Mouse (Mus musculus) limb, embryonic 14.5 days (tissue): ENCODE results near the gene Nol9. TPM values are rescaled to one million over a fixed set of nuclear protein-coding genes. Genes with fewer than 3 reads are reported as not detected.

Experiments
- ATAC-seq: fragments of 200-750 bp; cut with Nextera tagmentation; 2 replicates; pipeline ENCODE4 v1.8.0; 2017; ENCODE audit warnings: low read depth, moderate number of reproducible peaks, moderate TSS enrichment; ENCODE audit not compliant: low FRiP score
- DNase-seq: peaks from one replicate; pipeline ENCODE4 v3.0.0-alpha.2; 2015; ENCODE audit warnings: low spot score
- H3K27ac ChIP-seq: fragments of 300-500 bp; sonication (generic); replicated peaks from 2 replicates; pipeline ENCODE4 v1.5.1; 2014; ENCODE audit warnings: low read depth, mild to moderate bottlenecking, low read length, moderate library complexity, mixed read lengths
- H3K27me3 ChIP-seq: fragments of 300-500 bp; sonication (generic); 2 replicates; pipeline ENCODE4 v1.6.1; 2014; ENCODE audit warnings: low read length, mixed read lengths; ENCODE audit not compliant: control insufficient read depth, insufficient read depth
- H3K36me3 ChIP-seq: fragments of 300-500 bp; sonication (generic); 2 replicates; pipeline ENCODE4 v1.6.1; 2014; ENCODE audit warnings: mild to moderate bottlenecking, low read length, moderate library complexity, mixed read lengths; ENCODE audit not compliant: control insufficient read depth, insufficient read depth
- H3K4me1 ChIP-seq: fragments of 300-500 bp; sonication (generic); 2 replicates; pipeline ENCODE4 v1.6.1; 2014; ENCODE audit warnings: antibody characterized with exemption, low read length, mixed read lengths; ENCODE audit not compliant: control insufficient read depth, insufficient read depth
- H3K4me2 ChIP-seq: fragments of 300-500 bp; sonication (generic); replicated peaks from 2 replicates; pipeline ENCODE4 v1.6.1; 2014; ENCODE audit warnings: low read depth, mild to moderate bottlenecking, low read length, moderate library complexity; ENCODE audit not compliant: severe bottlenecking
- H3K4me3 ChIP-seq: fragments of 300-500 bp; sonication (generic); replicated peaks from 2 replicates; pipeline ENCODE4 v1.5.1; 2014; ENCODE audit warnings: low read length
- H3K9ac ChIP-seq: fragments of 300-500 bp; sonication (generic); 2 replicates; pipeline ENCODE4 v1.6.1; 2014; ENCODE audit warnings: mild to moderate bottlenecking, low read depth, low read length, moderate library complexity; ENCODE audit not compliant: severe bottlenecking
- H3K9me3 ChIP-seq: fragments of 300-500 bp; sonication (generic); 2 replicates; pipeline ENCODE4 v1.6.1; 2016; ENCODE audit warnings: low read length; ENCODE audit not compliant: control insufficient read depth
- POLR2A ChIP-seq: fragments of 200-500 bp; IDR thresholded peaks from 2 replicates; pipeline ENCODE4 v1.8.0; 2012; ENCODE audit warnings: inconsistent platforms, mild to moderate bottlenecking, moderate library complexity, borderline replicate concordance; ENCODE audit not compliant: insufficient read depth, insufficient read length; ENCODE audit errors: extremely low read depth
- whole genome bisulfite sequencing: fragments of 180-500 bp; shearing (Covaris S2); extraction: QIAGEN DNeasy Blood & Tissue Kit; methylation state at CpG from one replicate; pipeline ENCODE4 v1.1.7; 2014; 5-methylcytosine and 5-hydroxymethylcytosine counted together
- polyA plus RNA-seq, 2 experiments: library from polyadenylated mRNA; depleted of rRNA in 1 of 2; stranded (reverse) in 1 of 2; unstranded in 1 of 2; fragments of >200 nt; fragmentation: Nextera tagmentation in 1 of 2; extraction: Ambion mirVana in 1 of 2; gene quantifications; 2 replicates each; pipeline versions ENCODE4 v1.2.1 to v1.2.3; 2012 to 2014

Nol9 gene
- polyA plus RNA-seq, 2 experiments, result 25.9 to 28.5 TPM

DNA sequence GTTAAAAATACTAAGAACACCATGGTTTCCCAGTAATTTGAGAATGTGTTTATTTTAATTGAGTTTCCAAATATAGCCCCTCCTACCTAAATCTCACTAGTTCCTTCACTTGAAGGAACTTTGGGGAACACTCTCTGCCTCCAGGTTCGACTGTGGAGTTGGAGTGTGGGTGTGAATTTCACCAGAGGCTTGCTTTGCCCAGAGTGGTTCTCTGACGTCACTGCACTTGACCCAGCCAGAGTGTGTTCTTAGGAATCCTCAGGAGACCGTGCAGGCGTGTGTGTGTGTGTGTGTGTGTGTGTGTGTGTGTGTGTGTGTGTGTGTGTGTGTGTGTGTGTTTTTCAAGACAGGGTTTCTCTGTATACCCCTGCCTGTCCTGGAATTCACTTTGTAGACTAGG lies 38.2 kb upstream of the Nol9 start:
- H3K4me1 ChIP-seq, result peaks cover 10% of the 10 kb centered on the region; the same call in 1 of the 2 replicates
- H3K36me3 ChIP-seq, result no peaks in the 10 kb centered on the region
- no peak overlapping the region for H3K4me2 ChIP-seq
- TF ChIP-seq POLR2A, result no peak
- ATAC-seq (no peak), DNase-seq (no peak)
- no peaks in the 10 kb centered on the region for H3K9me3 ChIP-seq
- H3K4me3 ChIP-seq, result no peak overlapping the region
- H3K27me3 ChIP-seq, result no peaks in the 10 kb centered on the region
- H3K9ac ChIP-seq, result no peak overlapping the region
- H3K27ac ChIP-seq, result no peak overlapping the region
- 34% methylated on average over 4 of the region's 4 CpGs for WGBS

DNA sequence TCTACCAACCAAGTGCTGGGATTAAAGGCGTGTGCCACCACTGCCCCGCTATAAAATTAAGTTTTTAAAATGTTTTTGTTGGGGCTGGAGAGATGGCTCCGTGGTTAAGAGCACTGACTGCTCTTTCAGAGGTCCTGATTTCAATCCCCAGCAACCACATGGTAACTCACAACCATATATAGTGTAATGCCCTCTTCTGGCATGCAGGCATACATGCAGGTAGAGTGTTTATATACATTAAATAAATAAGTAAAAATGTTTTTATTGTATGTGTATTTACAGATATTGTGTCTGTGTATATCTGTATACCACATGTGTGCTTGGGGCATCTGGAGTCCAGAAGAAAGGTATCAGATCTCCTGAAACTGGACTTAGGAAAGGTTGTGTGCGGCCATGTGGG lies 37.8 kb upstream of the Nol9 start:
- no peak overlapping the region for H3K4me2 ChIP-seq
- DNase-seq, result no peak
- TF ChIP-seq POLR2A, result no peak
- peaks cover 10% of the 10 kb centered on the region; the same call in 1 of the 2 replicates for H3K4me1 ChIP-seq
- no peak for ATAC-seq
- WGBS, result 67% methylated on average over 4 of the region's 4 CpGs
- no peak overlapping the region for H3K27ac ChIP-seq
- H3K4me3 ChIP-seq, result no peak overlapping the region
- no peaks in the 10 kb centered on the region for H3K36me3 ChIP-seq
- no peaks in the 10 kb centered on the region for H3K9me3 ChIP-seq
- H3K9ac ChIP-seq, result no peak overlapping the region
- H3K27me3 ChIP-seq, result no peaks in the 10 kb centered on the region

DNA sequence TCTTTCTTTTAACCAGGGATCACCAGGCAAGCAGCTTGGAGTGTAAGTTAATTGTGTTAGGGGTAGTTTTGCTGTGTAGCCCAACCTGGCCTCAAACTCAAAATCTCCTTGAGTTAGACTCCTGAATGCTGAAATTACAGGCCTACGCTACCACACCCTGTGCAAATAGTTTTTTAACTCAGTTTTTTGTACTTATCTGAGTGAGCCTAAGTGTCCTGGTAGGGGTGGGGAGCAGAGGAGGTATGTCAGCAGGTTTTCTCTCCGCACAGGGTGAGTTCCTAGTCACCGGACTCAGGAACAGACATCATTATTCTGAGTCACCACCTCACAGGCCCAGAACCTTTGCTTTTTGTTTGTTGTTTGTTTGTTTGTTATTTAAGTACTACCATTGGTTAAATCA lies 37.1 kb upstream of the Nol9 start:
- ATAC-seq (no peak), DNase-seq (no peak)
- H3K27ac ChIP-seq, result no peak overlapping the region
- no peak overlapping the region for H3K4me3 ChIP-seq
- 96% methylated on average over 3 of the region's 3 CpGs for WGBS
- no peaks in the 10 kb centered on the region for H3K27me3 ChIP-seq
- H3K36me3 ChIP-seq, result no peaks in the 10 kb centered on the region
- peaks cover 9% of the 10 kb centered on the region; the same call in 1 of the 2 replicates for H3K4me1 ChIP-seq
- TF ChIP-seq POLR2A, result no peak
- H3K4me2 ChIP-seq, result no peak overlapping the region
- H3K9me3 ChIP-seq, result no peaks in the 10 kb centered on the region
- H3K9ac ChIP-seq, result no peak overlapping the region

DNA sequence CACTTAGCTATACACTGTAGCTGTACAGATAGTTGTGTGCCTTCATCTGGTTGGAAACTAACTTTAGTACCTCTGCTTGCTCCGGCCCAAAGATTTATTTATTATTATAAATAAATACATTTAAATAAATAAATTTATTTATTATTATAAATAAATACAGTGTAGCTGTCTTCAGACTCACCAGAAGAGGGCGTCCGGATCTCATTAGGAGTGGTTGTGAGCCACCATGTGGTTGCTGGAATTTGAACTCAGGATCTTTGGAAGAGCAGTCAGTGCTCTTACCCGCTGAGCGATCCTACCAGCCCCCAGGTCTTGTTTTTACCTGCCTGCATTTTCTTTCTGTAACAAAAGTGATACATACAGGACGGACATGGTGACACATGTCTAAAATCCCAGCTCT lies 33.0 kb upstream of the Nol9 start:
- H3K4me1 ChIP-seq, result peaks cover 24% of the 10 kb centered on the region
- H3K9ac ChIP-seq, result no peak overlapping the region
- 80% methylated on average over 6 of the region's 6 CpGs for WGBS
- H3K27ac ChIP-seq, result no peak overlapping the region
- H3K4me3 ChIP-seq, result no peak overlapping the region
- no peak for DNase-seq
- no peaks in the 10 kb centered on the region for H3K9me3 ChIP-seq
- H3K27me3 ChIP-seq, result no peaks in the 10 kb centered on the region
- H3K36me3 ChIP-seq, result no peaks in the 10 kb centered on the region
- ATAC-seq, result no peak
- H3K4me2 ChIP-seq, result no peak overlapping the region
- TF ChIP-seq POLR2A, result no peak

DNA sequence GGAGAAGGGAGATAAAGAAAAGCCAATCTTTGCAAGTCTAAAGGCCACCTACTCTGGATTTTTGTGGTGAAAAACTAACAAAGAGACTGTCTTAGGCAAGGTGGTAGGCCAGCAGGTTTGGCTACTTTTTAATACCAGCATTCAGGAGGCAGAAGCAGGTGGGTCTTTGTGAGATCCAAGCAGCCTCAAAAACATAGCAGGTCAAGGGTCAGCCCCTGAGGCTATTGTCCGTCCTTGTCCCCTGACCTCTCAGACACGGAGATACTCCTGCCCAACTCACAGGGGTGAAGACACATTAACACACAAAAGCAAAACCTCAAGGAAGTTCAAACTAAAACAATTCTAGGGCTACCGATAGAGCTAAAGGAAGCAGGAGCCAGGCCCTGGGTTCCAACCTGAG lies 32.3 kb upstream of the Nol9 start:
- H3K27ac ChIP-seq, result no peak overlapping the region
- no peak overlapping the region for H3K9ac ChIP-seq
- no peak overlapping the region for H3K4me3 ChIP-seq
- DNase-seq, result no peak
- H3K27me3 ChIP-seq, result no peaks in the 10 kb centered on the region
- TF ChIP-seq POLR2A, result no peak
- H3K36me3 ChIP-seq, result no peaks in the 10 kb centered on the region
- peaks cover 28% of the 10 kb centered on the region for H3K4me1 ChIP-seq
- no peak for ATAC-seq
- H3K4me2 ChIP-seq, result no peak overlapping the region
- 29% methylated on average over 3 of the region's 3 CpGs for WGBS
- no peaks in the 10 kb centered on the region for H3K9me3 ChIP-seq

DNA sequence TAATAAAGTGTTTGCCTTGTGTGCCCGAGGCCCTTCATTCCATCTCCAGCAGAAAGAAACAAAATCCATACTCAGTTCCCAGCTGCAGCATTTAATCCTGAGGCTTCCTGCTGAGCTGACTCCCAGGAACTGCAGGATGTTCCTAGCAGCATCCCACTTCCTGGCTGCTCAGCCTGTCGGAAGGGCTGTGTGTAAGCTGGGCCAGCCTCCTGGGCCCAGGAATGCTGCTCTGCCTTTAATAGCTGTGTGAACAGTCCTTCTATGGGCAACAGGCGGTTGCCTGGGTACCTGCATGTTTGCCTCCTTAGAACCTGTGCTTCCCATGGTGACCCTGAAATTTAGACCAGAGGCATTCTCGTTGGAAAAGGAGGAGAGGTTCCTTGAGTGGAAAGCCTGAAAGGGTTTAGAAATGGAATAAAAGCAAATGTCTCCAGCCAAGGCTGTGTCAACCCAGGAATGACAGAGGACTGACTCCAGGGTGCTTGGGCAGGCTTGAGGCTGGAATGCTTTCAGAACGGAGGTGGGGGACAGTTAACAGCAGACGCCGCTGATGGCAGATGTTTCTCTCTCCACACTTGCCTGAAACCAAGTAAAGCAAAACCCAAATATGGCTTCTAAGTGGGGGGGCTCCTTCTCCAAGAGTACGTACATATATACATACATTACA lies 31.5 kb upstream of the Nol9 start:
- H3K27ac ChIP-seq, result no peak overlapping the region
- 3% methylated on average over 8 of the region's 8 CpGs for WGBS

More for the DNA sequence above, 31.5 kb upstream of the Nol9 start:
- ATAC-seq, result no peak
- H3K36me3 ChIP-seq, result peaks cover 3% of the 10 kb centered on the region; the same call in 1 of the 2 replicates
- H3K4me2 ChIP-seq, result peak overlapping the region; percentile 100
- H3K27me3 ChIP-seq, result no peaks in the 10 kb centered on the region
- H3K4me1 ChIP-seq, result peaks cover 28% of the 10 kb centered on the region
- TF ChIP-seq POLR2A, result no peak
- no peaks in the 10 kb centered on the region for H3K9me3 ChIP-seq
- no peak for DNase-seq
- peak overlapping the region; percentile 81 for H3K4me3 ChIP-seq
- H3K9ac ChIP-seq, result peak overlapping the region; percentile 74; the same call in 1 of the 2 replicates
